Mouse (Mus musculus): Measurements from ENCODE around the gene Vezt. TPM values are rescaled to one million over a fixed set of nuclear protein-coding genes. Genes with fewer than 3 reads are reported as not detected.

The Vezt gene
- total and polyA plus RNA-seq, 2 experiments: 6.5 to 9.2 TPM

DNA sequence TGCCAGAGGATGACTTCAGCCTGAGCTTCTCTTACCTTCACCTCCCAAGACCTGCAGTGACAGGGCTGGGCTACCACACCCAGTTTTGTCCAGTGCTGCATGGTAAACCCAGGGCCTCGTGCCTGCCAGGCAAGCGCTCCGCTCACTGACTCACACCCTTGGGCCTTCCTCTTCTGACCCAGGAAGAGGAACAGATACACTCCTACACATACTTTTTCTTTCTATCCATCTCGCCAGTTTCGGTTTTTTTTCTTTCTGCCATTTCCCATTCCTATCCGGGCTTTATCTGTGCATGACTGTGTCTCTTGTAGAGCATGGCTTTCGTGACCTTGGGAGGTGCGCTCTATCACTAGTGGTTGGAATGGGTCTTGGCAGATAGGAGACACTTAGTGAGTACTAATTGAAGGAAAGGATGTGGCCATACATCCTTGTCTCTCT, 24.0 kb upstream of the Vezt start:
- Histone ChIP-seq H3K27ac (replicated peaks; ENCODE audit: insufficient read depth, low read depth, low read length) (peak overlapping the region; percentile 73), H3K4me3 (ENCODE audit: insufficient read depth, low read depth, low read length) (no peak overlapping the region), H3K4me1 (ENCODE audit: control insufficient read depth, insufficient read depth, low read length) (peaks cover 24% of the 10 kb centered on the region), H3K27me3 (ENCODE audit: control insufficient read depth, insufficient read depth, low read length) (no peaks in the 10 kb centered on the region), H3K9ac (ENCODE audit: low read depth, low read length) (no peak overlapping the region), H3K79me2 (ENCODE audit: control insufficient read depth, insufficient read depth, low read length) (peaks cover 33% of the 10 kb centered on the region), H3K36me3 (ENCODE audit: control insufficient read depth, insufficient read depth, low read length) (0 out of 2 replicates have a peak, but pooled peaks cover 2% of the 10 kb centered on the region)
- DNase-seq (ENCODE audit: extremely low read depth, low read depth, low spot score): peak; percentile 43
- TF ChIP-seq POLR2A (IDR thresholded peaks at IDR 0.05; ENCODE audit: extremely low read depth, insufficient read depth, low read length) (no peak), CTCF (IDR thresholded peaks at IDR 0.05; ENCODE audit: low read depth, low read length) (no peak)
- 50% methylated on average over 8 of the region's 8 CpGs for WGBS

DNA sequence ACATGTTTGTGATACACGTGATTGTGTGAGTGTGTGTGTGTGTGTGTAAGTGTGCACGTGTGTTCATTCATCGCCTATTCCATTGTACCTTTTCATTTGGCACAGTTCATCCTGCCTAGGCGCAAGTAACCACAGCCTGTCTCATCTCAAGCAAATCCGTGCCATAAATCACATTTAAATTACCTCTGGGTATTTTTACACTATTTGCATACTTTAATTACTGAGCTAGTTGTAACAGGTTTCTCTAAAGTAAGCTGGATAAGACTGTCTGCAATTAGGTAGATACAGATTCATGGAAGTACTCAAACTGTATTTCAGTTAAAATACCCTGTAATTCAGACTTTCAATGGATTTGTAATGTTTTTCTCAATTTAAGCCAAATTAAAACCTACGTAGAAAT, 20.9 kb upstream of the Vezt start:
- WGBS: 95% methylated on average over 6 of the region's 6 CpGs
- H3K4me1 ChIP-seq (ENCODE audit: control insufficient read depth, insufficient read depth, low read length): peaks cover 21% of the 10 kb centered on the region
- TF ChIP-seq POLR2A (IDR thresholded peaks at IDR 0.05; ENCODE audit: extremely low read depth, insufficient read depth, low read length): no peak
- no peak for TF ChIP-seq CTCF (IDR thresholded peaks at IDR 0.05; ENCODE audit: low read depth, low read length)

GRCm38 (mm10) chr10:94050736-94051135, 15.1 kb upstream of the Vezt start:
- peak overlapping the region; percentile 13; the same call in 1 of the 2 replicates for H3K27ac ChIP-seq (replicated peaks; ENCODE audit: insufficient read depth, low read depth, low read length)
- WGBS: 79% methylated on average over 5 of the region's 5 CpGs
- no peaks in the 10 kb centered on the region for H3K27me3 ChIP-seq (ENCODE audit: control insufficient read depth, insufficient read depth, low read length)
- peaks cover 36% of the 10 kb centered on the region; the same call in 1 of the 2 replicates for H3K79me2 ChIP-seq (ENCODE audit: control insufficient read depth, insufficient read depth, low read length)
- no peak overlapping the region for H3K9ac ChIP-seq (ENCODE audit: low read depth, low read length)
- no peak overlapping the region for H3K4me3 ChIP-seq (ENCODE audit: insufficient read depth, low read depth, low read length)
- TF ChIP-seq CTCF (IDR thresholded peaks at IDR 0.05; ENCODE audit: low read depth, low read length) (no peak), POLR2A (IDR thresholded peaks at IDR 0.05; ENCODE audit: extremely low read depth, insufficient read depth, low read length) (no peak)
- H3K36me3 ChIP-seq (ENCODE audit: control insufficient read depth, insufficient read depth, low read length): peaks cover under 1% of the 10 kb centered on the region; the same call in 1 of the 2 replicates
- DNase-seq (ENCODE audit: extremely low read depth, low read depth, low spot score): peak; percentile 79
- H3K4me1 ChIP-seq (ENCODE audit: control insufficient read depth, insufficient read depth, low read length): peaks cover 23% of the 10 kb centered on the region

More for the DNA sequence above, 20.9 kb upstream of the Vezt start:
- no peak for DNase-seq (ENCODE audit: extremely low read depth, low read depth, low spot score)
- no peak overlapping the region for H3K9ac ChIP-seq (ENCODE audit: low read depth, low read length)
- H3K27me3 ChIP-seq (ENCODE audit: control insufficient read depth, insufficient read depth, low read length): no peaks in the 10 kb centered on the region
- H3K27ac ChIP-seq (replicated peaks; ENCODE audit: insufficient read depth, low read depth, low read length): no peak overlapping the region
- peaks cover 32% of the 10 kb centered on the region for H3K79me2 ChIP-seq (ENCODE audit: control insufficient read depth, insufficient read depth, low read length)
- peaks cover 2% of the 10 kb centered on the region; the same call in 1 of the 2 replicates for H3K36me3 ChIP-seq (ENCODE audit: control insufficient read depth, insufficient read depth, low read length)
- no peak overlapping the region for H3K4me3 ChIP-seq (ENCODE audit: insufficient read depth, low read depth, low read length)

GRCm38 (mm10) chr10:94049121-94049520, 13.5 kb upstream of the Vezt start:
- DNase-seq (ENCODE audit: extremely low read depth, low read depth, low spot score): peak; percentile 89
- H3K9ac ChIP-seq (ENCODE audit: low read depth, low read length): no peak overlapping the region
- peaks cover 50% of the 10 kb centered on the region; the same call in 1 of the 2 replicates for H3K79me2 ChIP-seq (ENCODE audit: control insufficient read depth, insufficient read depth, low read length)
- no peak for TF ChIP-seq POLR2A (IDR thresholded peaks at IDR 0.05; ENCODE audit: extremely low read depth, insufficient read depth, low read length)
- peaks cover 14% of the 10 kb centered on the region for H3K36me3 ChIP-seq (ENCODE audit: control insufficient read depth, insufficient read depth, low read length)
- H3K4me1 ChIP-seq (ENCODE audit: control insufficient read depth, insufficient read depth, low read length): peaks cover 20% of the 10 kb centered on the region
- peak overlapping the region; percentile 70 for H3K27ac ChIP-seq (replicated peaks; ENCODE audit: insufficient read depth, low read depth, low read length)
- no peaks in the 10 kb centered on the region for H3K27me3 ChIP-seq (ENCODE audit: control insufficient read depth, insufficient read depth, low read length)
- WGBS: 18% methylated on average over 8 of the region's 8 CpGs
- no peak overlapping the region for H3K4me3 ChIP-seq (ENCODE audit: insufficient read depth, low read depth, low read length)

DNA sequence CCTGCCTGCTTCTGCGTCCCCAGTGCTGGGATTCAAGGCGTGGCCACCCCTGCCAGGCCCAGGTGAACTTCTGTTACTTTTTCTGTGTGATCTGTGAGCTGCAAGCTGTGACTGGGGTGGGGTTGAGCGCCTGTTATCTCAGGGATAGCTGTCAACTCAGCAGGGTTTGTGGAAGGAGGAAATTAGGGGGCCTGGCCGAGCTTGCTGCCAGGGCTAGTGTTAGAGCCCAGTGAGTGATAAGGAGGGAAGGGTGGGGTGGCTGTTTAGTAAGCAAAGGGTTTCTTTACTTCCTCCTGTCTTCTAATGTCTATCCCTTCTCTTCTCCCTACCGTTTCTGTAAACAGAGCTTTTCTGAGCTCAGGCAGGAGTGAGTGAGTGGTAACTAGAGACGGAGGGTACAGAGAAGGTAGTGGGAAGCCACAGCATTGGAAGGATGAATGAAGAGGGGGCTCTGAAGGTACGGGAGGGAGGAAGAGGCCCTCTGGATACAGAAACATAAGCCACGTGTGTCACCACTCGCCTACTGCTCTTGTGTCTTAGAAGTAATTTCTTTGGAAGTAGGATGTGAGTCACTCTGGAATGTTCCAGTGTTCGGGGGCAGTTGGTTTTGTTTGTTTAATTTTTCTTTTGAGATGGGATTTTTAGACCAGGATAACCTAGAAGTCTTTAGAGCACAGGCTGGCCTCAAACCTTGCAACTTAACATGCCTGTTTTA, 12.4 kb upstream of the Vezt start:
- Histone ChIP-seq H3K4me3 (ENCODE audit: insufficient read depth, low read depth, low read length) (no peak overlapping the region), H3K36me3 (ENCODE audit: control insufficient read depth, insufficient read depth, low read length) (peaks cover 24% of the 10 kb centered on the region), H3K4me1 (ENCODE audit: control insufficient read depth, insufficient read depth, low read length) (peaks cover 20% of the 10 kb centered on the region), H3K27ac (replicated peaks; ENCODE audit: insufficient read depth, low read depth, low read length) (peak overlapping the region; percentile 71), H3K79me2 (ENCODE audit: control insufficient read depth, insufficient read depth, low read length) (peaks cover 55% of the 10 kb centered on the region; the same call in 1 of the 2 replicates), H3K27me3 (ENCODE audit: control insufficient read depth, insufficient read depth, low read length) (no peaks in the 10 kb centered on the region), H3K9ac (ENCODE audit: low read depth, low read length) (no peak overlapping the region)
- 67% methylated on average over 10 of the region's 10 CpGs for WGBS
- TF ChIP-seq POLR2A (IDR thresholded peaks at IDR 0.05; ENCODE audit: extremely low read depth, insufficient read depth, low read length): no peak
- TF ChIP-seq CTCF (IDR thresholded peaks at IDR 0.05; ENCODE audit: low read depth, low read length): no peak
- no peak for DNase-seq (ENCODE audit: extremely low read depth, low read depth, low spot score)

DNA sequence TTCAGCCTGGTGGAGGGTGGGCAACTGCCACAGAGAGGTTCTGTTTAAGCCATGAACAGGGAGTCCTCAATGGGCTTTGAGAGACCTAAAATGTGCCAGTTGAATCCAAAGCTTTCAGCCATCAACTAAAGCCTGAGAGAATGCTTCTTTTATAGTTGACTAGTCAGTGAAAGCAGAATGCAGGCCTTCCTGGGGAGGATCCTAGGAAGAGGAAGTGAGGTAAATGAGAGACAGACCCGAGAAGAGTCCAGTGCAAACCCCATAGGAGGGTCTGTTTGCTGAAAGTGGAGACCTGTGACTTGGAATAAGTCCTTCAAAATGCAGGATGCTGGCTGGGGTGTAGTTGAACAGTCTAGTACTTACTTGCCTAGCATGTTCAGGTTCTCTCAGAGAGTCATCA, 11.4 kb upstream of the Vezt start:
- Histone ChIP-seq H3K36me3 (ENCODE audit: control insufficient read depth, insufficient read depth, low read length) (peaks cover 24% of the 10 kb centered on the region), H3K27ac (replicated peaks; ENCODE audit: insufficient read depth, low read depth, low read length) (peak overlapping the region; percentile 49), H3K4me1 (ENCODE audit: control insufficient read depth, insufficient read depth, low read length) (peaks cover 20% of the 10 kb centered on the region), H3K27me3 (ENCODE audit: control insufficient read depth, insufficient read depth, low read length) (no peaks in the 10 kb centered on the region), H3K4me3 (ENCODE audit: insufficient read depth, low read depth, low read length) (no peak overlapping the region), H3K9ac (ENCODE audit: low read depth, low read length) (no peak overlapping the region), H3K79me2 (ENCODE audit: control insufficient read depth, insufficient read depth, low read length) (peaks cover 50% of the 10 kb centered on the region)
- TF ChIP-seq CTCF (IDR thresholded peaks at IDR 0.05; ENCODE audit: low read depth, low read length): no peak
- no peak for TF ChIP-seq POLR2A (IDR thresholded peaks at IDR 0.05; ENCODE audit: extremely low read depth, insufficient read depth, low read length)
- WGBS: 80% methylated on average over 1 of the region's 1 CpGs
- DNase-seq (ENCODE audit: extremely low read depth, low read depth, low spot score): no peak
